Mouse (Mus musculus): ENCODE measurements around the gene Rasal3. TPM values are rescaled to one million over a fixed set of nuclear protein-coding genes. Genes with fewer than 3 reads are reported as not detected.
A peak's percentile ranks its signal among the peaks of the same experiment; 100 is the strongest.

Gene Rasal3
- polyA plus RNA-seq, 2 experiments = 2.0 to 2.2 TPM

DNA sequence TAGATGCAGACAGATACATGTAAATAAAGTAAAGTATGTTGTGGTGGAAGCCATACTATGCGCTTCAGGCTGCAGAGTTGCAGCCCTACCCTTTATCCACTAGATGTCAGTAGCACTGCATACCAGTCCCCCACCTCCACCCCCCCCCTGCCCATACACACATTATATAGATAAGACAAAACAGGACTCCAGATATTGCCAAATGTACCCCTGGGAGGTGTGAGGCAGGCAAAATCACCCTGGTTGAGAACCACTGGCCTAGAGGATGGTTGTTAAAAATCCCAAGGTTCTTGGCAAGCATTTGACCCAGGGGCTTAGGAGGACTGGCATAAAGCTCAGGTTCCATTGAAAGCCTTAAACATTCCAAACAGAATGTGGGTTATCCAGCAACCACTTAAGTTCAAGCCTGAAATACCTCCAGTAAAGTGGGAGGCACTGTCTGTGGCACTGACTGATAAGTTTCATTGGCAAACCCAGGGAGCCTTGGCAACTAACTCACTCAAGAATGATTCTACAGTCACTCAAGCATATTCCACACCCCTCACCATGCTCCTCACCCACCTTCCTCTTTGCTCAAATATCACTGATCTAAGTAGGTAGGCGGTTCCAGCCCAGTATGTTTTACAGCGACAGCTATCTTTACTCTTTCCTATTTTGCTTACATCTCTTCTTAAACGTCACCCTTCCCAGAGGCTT is 54.2 kb downstream of the Rasal3 start:
- DNase-seq (ENCODE audit: low read depth in 3 of 3, low spot score in 3 of 3) (peak; percentile 55 to 65 (median 57)), ATAC-seq (ENCODE audit: insufficient read depth) (peak; percentile 49)
- TF ChIP-seq CTCF (IDR thresholded peaks at IDR 0.05; ENCODE audit: low read depth) (peak; percentile 96), EP300 (IDR thresholded peaks at IDR 0.05; ENCODE audit: low read depth) (no peak)
- Histone ChIP-seq H3K9ac (replicated peaks) (peak overlapping the region; percentile 87), H3K27me3 (ENCODE audit: control insufficient read depth, insufficient read depth, low read length) (no peaks in the 10 kb centered on the region), H3K4me3 (ENCODE audit: insufficient read depth in 1 of 2, low read depth in 2 of 2, low read length in 2 of 2) (peak overlapping the region; percentile 81 to 88), H3K9me3 (ENCODE audit: control insufficient read depth, low read length) (no peaks in the 10 kb centered on the region), H3K4me2 (ENCODE audit: low read depth) (peak overlapping the region; percentile 96), H3K4me1 (replicated peaks; ENCODE audit: control insufficient read depth in 2 of 2, insufficient read depth in 2 of 2, low read length in 1 of 2) (peaks cover 13 to 17% of the 10 kb centered on the region in 2 experiments), H3K36me3 (replicated peaks; ENCODE audit: control insufficient read depth, insufficient read depth, low read depth) (peaks cover under 1% of the 10 kb centered on the region; the same call in 1 of the 2 replicates), H3K27ac (peak overlapping the region; percentile 88)
- WGBS (ENCODE audit: insufficient replicate concordance) = 4% methylated on average over 4 of the region's 4 CpGs

DNA sequence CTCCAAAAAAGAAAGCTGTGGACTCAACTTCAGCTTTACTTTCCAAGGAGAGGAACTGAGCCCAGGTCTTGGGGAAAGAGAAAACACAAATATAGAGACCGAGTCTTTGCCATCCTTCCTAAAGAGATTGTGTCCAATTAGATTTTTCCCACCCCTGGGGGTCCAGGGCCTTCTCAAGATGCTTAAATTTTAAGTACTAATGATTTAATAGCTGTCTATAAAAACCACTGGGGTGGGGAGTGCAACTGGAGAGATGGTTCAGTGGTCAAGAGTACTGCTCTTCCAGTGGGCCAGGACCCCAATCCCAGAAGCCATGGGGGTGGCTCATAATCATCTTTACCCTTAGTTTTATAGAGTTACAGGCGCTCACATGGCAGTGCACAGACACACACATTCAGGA is 55.0 kb downstream of the Rasal3 start:
- Histone ChIP-seq H3K36me3 (replicated peaks; ENCODE audit: control insufficient read depth, insufficient read depth, low read depth) (peaks cover 2% of the 10 kb centered on the region; the same call in 1 of the 2 replicates), H3K9ac (replicated peaks) (peak overlapping the region; percentile 87), H3K4me2 (ENCODE audit: low read depth) (peak overlapping the region; percentile 96), H3K9me3 (ENCODE audit: control insufficient read depth, low read length) (no peaks in the 10 kb centered on the region), H3K4me1 (replicated peaks; ENCODE audit: control insufficient read depth in 2 of 2, insufficient read depth in 2 of 2, low read length in 1 of 2) (peaks cover 13 to 17% of the 10 kb centered on the region in 2 experiments), H3K27me3 (ENCODE audit: control insufficient read depth, insufficient read depth, low read length) (no peaks in the 10 kb centered on the region), H3K27ac (no peak overlapping the region), H3K4me3 (ENCODE audit: insufficient read depth in 1 of 2, low read depth in 2 of 2, low read length in 2 of 2) (peak overlapping the region in 1 of 2 experiments; percentile 88; a peak in 1 of 4 replicates)
- ATAC-seq (ENCODE audit: insufficient read depth) (no peak), DNase-seq (ENCODE audit: low read depth in 3 of 3, low spot score in 3 of 3) (no peak)
- no peak for TF ChIP-seq CTCF (IDR thresholded peaks at IDR 0.05; ENCODE audit: low read depth)
- no peak for TF ChIP-seq EP300 (IDR thresholded peaks at IDR 0.05; ENCODE audit: low read depth)
- 85% methylated on average over 2 of the region's 2 CpGs for WGBS (ENCODE audit: insufficient replicate concordance)

DNA sequence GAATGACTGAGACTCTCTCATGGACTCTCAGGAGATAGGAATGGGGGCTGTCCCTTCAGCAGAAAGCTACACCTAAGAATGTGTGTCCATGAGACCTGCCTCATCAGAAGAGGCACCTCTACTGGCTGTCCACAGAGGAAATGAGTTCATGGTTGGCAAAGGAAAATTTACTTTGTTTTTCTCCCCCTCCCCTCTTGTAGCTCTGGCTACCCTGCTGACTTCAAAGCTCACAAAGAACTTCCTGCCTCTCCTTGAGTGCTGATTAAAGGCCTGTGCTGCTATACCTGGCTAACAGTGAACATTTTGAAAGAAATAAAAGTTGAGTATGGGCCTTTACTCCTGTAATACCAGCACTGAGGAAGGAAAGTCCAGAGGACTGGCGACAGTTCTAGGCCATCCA is 62.3 kb downstream of the Rasal3 start:
- Histone ChIP-seq H3K4me2 (ENCODE audit: low read depth) (no peak overlapping the region), H3K9me3 (ENCODE audit: control insufficient read depth, low read length) (no peaks in the 10 kb centered on the region), H3K27ac (no peak overlapping the region), H3K9ac (replicated peaks) (no peak overlapping the region; the same call in 1 of the 2 replicates), H3K4me3 (ENCODE audit: insufficient read depth in 1 of 2, low read depth in 2 of 2, low read length in 2 of 2) (no peak overlapping the region), H3K4me1 (replicated peaks; ENCODE audit: control insufficient read depth in 2 of 2, insufficient read depth in 2 of 2, low read length in 1 of 2) (peaks cover 0 to 4% of the 10 kb centered on the region in 2 experiments; a peak in 2 of 4 replicates), H3K27me3 (ENCODE audit: control insufficient read depth, insufficient read depth, low read length) (no peaks in the 10 kb centered on the region), H3K36me3 (replicated peaks; ENCODE audit: control insufficient read depth, insufficient read depth, low read depth) (peaks cover 17% of the 10 kb centered on the region)
- 71% methylated on average over 1 of the region's 1 CpGs for WGBS (ENCODE audit: insufficient replicate concordance)
- no peak for TF ChIP-seq EP300 (IDR thresholded peaks at IDR 0.05; ENCODE audit: low read depth)
- TF ChIP-seq CTCF (IDR thresholded peaks at IDR 0.05; ENCODE audit: low read depth) = no peak
- DNase-seq (ENCODE audit: low read depth in 3 of 3, low spot score in 3 of 3) = no peak
- ATAC-seq (ENCODE audit: insufficient read depth) = no peak

Small RNA genes within 50 kb of the gene (microRNA-seq; reads per million reads assigned to microRNA genes)
- not detected for gene Gm22201

Other genes starting within 250 kb of the Rasal3 start
- gene Notch3, start 236.7 kb downstream of the Rasal3 start, polyA plus RNA-seq (2012; rRNA removed) = 0.55 and 0.66 TPM in 2 replicates
- gene Notch3, start 236.7 kb downstream of the Rasal3 start, polyA plus RNA-seq (2014; fragmentation: Nextera tagmentation; extraction: Ambion mirVana) = 0.22 and 0.30 TPM in 2 replicates
- gene Ephx3, start 214.0 kb downstream of the Rasal3 start, polyA plus RNA-seq (2012; rRNA removed) = 0.08 and 0.13 TPM in 2 replicates
- not detected in 2 replicates for gene Ephx3, start 214.0 kb downstream of the Rasal3 start, polyA plus RNA-seq (2014; fragmentation: Nextera tagmentation; extraction: Ambion mirVana)
- gene Brd4, start 118.9 kb downstream of the Rasal3 start, polyA plus RNA-seq (2012; rRNA removed) = 11.9 and 15.0 TPM in 2 replicates
- gene Brd4, start 118.9 kb downstream of the Rasal3 start, polyA plus RNA-seq (2014; fragmentation: Nextera tagmentation; extraction: Ambion mirVana) = 26.4 and 33.0 TPM in 2 replicates
- gene Akap8, start 82.3 kb downstream of the Rasal3 start, polyA plus RNA-seq (2012; rRNA removed) = 19.4 and 26.8 TPM in 2 replicates
- gene Akap8, start 82.3 kb downstream of the Rasal3 start, polyA plus RNA-seq (2014; fragmentation: Nextera tagmentation; extraction: Ambion mirVana) = 12.3 and 12.6 TPM in 2 replicates
- 24.1 and 35.4 TPM in 2 replicates for gene Akap8l, start 53.0 kb downstream of the Rasal3 start, polyA plus RNA-seq (2012; rRNA removed)
- gene Akap8l, start 53.0 kb downstream of the Rasal3 start, polyA plus RNA-seq (2014; fragmentation: Nextera tagmentation; extraction: Ambion mirVana) = 18.9 and 23.5 TPM in 2 replicates
- 9.8 and 10.7 TPM in 2 replicates for gene Wiz, start 14.1 kb downstream of the Rasal3 start, polyA plus RNA-seq (2012; rRNA removed)
- 5.5 and 7.8 TPM in 2 replicates for gene Wiz, start 14.1 kb downstream of the Rasal3 start, polyA plus RNA-seq (2014; fragmentation: Nextera tagmentation; extraction: Ambion mirVana)
- gene Pglyrp2, start 20.6 kb upstream of the Rasal3 start, polyA plus RNA-seq (2012; rRNA removed) = 5.7 and 8.3 TPM in 2 replicates
- gene Pglyrp2, start 20.6 kb upstream of the Rasal3 start, polyA plus RNA-seq (2014; fragmentation: Nextera tagmentation; extraction: Ambion mirVana) = 3.6 and 4.0 TPM in 2 replicates
- gene Cyp4f39, start 49.1 kb upstream of the Rasal3 start, polyA plus RNA-seq (2012; rRNA removed) = 0.20 and 0.29 TPM in 2 replicates
- 0.71 and 0.83 TPM in 2 replicates for gene Cyp4f39, start 49.1 kb upstream of the Rasal3 start, polyA plus RNA-seq (2014; fragmentation: Nextera tagmentation; extraction: Ambion mirVana)
- 0.34 and 0.48 TPM in 2 replicates for gene Cyp4f17, start 102.5 kb upstream of the Rasal3 start, polyA plus RNA-seq (2012; rRNA removed)
- gene Cyp4f17, start 102.5 kb upstream of the Rasal3 start, polyA plus RNA-seq (2014; fragmentation: Nextera tagmentation; extraction: Ambion mirVana) = 0.34 and 0.36 TPM in 2 replicates
- 3.1 and 3.2 TPM in 2 replicates for gene Cyp4f16, start 133.0 kb upstream of the Rasal3 start, polyA plus RNA-seq (2012; rRNA removed)
- 2.4 and 3.0 TPM in 2 replicates for gene Cyp4f16, start 133.0 kb upstream of the Rasal3 start, polyA plus RNA-seq (2014; fragmentation: Nextera tagmentation; extraction: Ambion mirVana)
- gene Cyp4f37, start 217.7 kb upstream of the Rasal3 start, polyA plus RNA-seq (2012; rRNA removed) = not detected in 2 replicates
- gene Cyp4f37, start 217.7 kb upstream of the Rasal3 start, polyA plus RNA-seq (2014; fragmentation: Nextera tagmentation; extraction: Ambion mirVana) = not detected in 2 replicates

Data from liver, embryonic 14.5 days (tissue).